Mouse (Mus musculus): ENCODE results near the gene Hpgds. TPM values are rescaled to one million over a fixed set of nuclear protein-coding genes. Genes with fewer than 3 reads are reported as not detected.
A peak's percentile ranks its signal among the peaks of the same experiment; 100 is the strongest.

Gene Hpgds
- polyA plus RNA-seq (2015; fragmentation: Nextera tagmentation; extraction: Ambion mirVana) = 5.7 and 6.2 TPM in 2 replicates

DNA sequence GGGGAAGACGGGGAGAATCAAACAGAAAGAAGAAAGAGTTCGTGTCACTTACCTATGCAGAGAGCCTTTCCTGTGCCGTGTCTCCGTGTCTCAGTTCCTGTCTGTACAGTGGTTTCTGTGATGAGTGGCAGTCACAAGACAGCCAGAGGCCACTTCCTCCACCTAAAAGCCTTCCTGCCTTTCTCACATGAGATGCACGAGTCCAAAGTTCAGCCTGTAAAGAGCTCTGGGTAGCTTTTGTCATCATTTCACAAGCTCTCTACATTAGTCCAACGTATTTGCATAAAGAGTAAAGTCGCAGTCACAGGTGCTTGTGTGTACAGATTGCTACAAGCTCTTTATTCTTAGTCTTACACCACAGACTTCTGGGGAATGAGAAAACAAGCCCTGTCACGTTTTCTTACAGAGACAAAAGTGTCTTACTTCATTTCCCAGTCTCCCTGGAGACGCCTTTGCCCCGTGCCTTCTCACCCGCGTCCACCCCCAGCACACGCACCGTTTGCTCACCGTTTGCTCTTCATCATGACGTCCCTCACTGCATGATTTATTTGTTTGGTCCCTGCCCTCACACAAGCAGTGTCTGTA lies at the start of gene Hpgds:
Gene Hpgds (minus strand): TSS at position 288 of the 585 bp plus-strand sequence.
- Histone ChIP-seq H3K27ac (replicated peaks) (no peak within 1 kb of the TSS), H3K4me1 (replicated peaks; ENCODE audit: control insufficient read depth, insufficient read depth) (no peaks in the 10 kb centered on the region), H3K4me2 (replicated peaks; ENCODE audit: low read depth) (peak within 1 kb of the TSS; percentile 9; the same call in 1 of the 2 replicates), H3K27me3 (ENCODE audit: control insufficient read depth, insufficient read depth, low read length) (no peaks in the 10 kb centered on the region), H3K36me3 (ENCODE audit: control insufficient read depth, insufficient read depth, low read length) (no peaks in the 10 kb centered on the region), H3K4me3 (ENCODE audit: low read depth, low read length) (no peak within 1 kb of the TSS), H3K9me3 (ENCODE audit: control insufficient read depth, low read length) (no peaks in the 10 kb centered on the region), H3K9ac (ENCODE audit: low read length) (no peak within 1 kb of the TSS)
- no peak for TF ChIP-seq CTCF (IDR thresholded peaks at IDR 0.05; ENCODE audit: low read depth)
- no peak for TF ChIP-seq EP300 (optimal IDR thresholded peaks at IDR 0.05)
- WGBS = 28% methylated on average over 16 of the region's 16 CpGs
- DNase-seq (ENCODE audit: low spot score) (no peak), ATAC-seq (ENCODE audit: low FRiP score, low TSS enrichment) (peak; percentile 65)

- DNase-seq (ENCODE audit: low spot score) = no peak
- 51% methylated on average over 5 of the region's 5 CpGs for WGBS
- H3K27me3 ChIP-seq (ENCODE audit: control insufficient read depth, insufficient read depth, low read length) = no peaks in the 10 kb centered on the region
These were observed 20.3 kb upstream of the Hpgds start for GRCm38 (mm10) chr6:65164977-65165376.

GRCm38 (mm10) chr6:65164137-65164536 lies 19.4 kb upstream of the Hpgds start:
- no peak for TF ChIP-seq EP300 (optimal IDR thresholded peaks at IDR 0.05)
- no peak for TF ChIP-seq CTCF (IDR thresholded peaks at IDR 0.05; ENCODE audit: low read depth)
- ATAC-seq (ENCODE audit: low FRiP score, low TSS enrichment) (no peak), DNase-seq (ENCODE audit: low spot score) (no peak)
- H3K4me3 ChIP-seq (ENCODE audit: low read depth, low read length) = no peak overlapping the region
- H3K4me2 ChIP-seq (replicated peaks; ENCODE audit: low read depth) = no peak overlapping the region
- no peaks in the 10 kb centered on the region for H3K4me1 ChIP-seq (replicated peaks; ENCODE audit: control insufficient read depth, insufficient read depth)
- H3K9ac ChIP-seq (ENCODE audit: low read length) = no peak overlapping the region
- 71% methylated on average over 6 of the region's 6 CpGs for WGBS
- H3K36me3 ChIP-seq (ENCODE audit: control insufficient read depth, insufficient read depth, low read length) = no peaks in the 10 kb centered on the region
- no peak overlapping the region for H3K27ac ChIP-seq (replicated peaks)
- no peaks in the 10 kb centered on the region for H3K27me3 ChIP-seq (ENCODE audit: control insufficient read depth, insufficient read depth, low read length)
- H3K9me3 ChIP-seq (ENCODE audit: control insufficient read depth, low read length) = no peaks in the 10 kb centered on the region

More at GRCm38 (mm10) chr6:65164977-65165376, 20.3 kb upstream of the Hpgds start:
- H3K27ac ChIP-seq (replicated peaks) = no peak overlapping the region
- no peak overlapping the region for H3K9ac ChIP-seq (ENCODE audit: low read length)
- no peaks in the 10 kb centered on the region for H3K4me1 ChIP-seq (replicated peaks; ENCODE audit: control insufficient read depth, insufficient read depth)
- H3K9me3 ChIP-seq (ENCODE audit: control insufficient read depth, low read length) = no peaks in the 10 kb centered on the region
- H3K4me3 ChIP-seq (ENCODE audit: low read depth, low read length) = no peak overlapping the region
- no peak for TF ChIP-seq CTCF (IDR thresholded peaks at IDR 0.05; ENCODE audit: low read depth)
- TF ChIP-seq EP300 (optimal IDR thresholded peaks at IDR 0.05) = no peak
- H3K4me2 ChIP-seq (replicated peaks; ENCODE audit: low read depth) = no peak overlapping the region
- no peaks in the 10 kb centered on the region for H3K36me3 ChIP-seq (ENCODE audit: control insufficient read depth, insufficient read depth, low read length)
- ATAC-seq (ENCODE audit: low FRiP score, low TSS enrichment) = no peak

DNA sequence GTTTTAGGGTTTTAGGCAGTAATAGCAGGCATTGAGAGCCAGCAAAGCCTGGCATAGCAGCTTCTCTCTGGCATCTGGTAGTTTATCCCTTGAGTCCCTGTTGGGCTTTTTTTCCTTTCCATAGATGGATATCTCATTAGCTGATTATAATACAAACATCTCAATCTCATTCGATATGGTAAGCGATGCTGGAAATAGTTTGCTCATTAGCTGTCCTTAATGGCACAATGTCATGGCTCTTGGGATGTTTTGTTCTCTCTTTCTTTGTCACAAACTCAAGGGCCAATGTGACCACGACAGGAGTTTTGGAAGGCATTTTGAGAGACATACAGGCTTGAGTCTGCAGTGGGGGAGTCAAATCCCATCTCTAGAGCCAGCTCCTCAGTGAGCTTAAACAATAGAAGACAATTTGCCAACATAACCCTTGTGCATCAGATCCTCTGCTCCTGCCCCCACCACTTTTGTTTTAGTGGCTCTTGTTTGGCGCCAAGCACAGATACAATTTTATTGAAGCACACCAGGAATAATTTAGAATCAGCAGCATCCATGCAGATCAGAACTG lies 14.8 kb upstream of the Hpgds start:
- 84% methylated on average over 4 of the region's 4 CpGs for WGBS
- ATAC-seq (ENCODE audit: low FRiP score, low TSS enrichment) (no peak), DNase-seq (ENCODE audit: low spot score) (no peak)
- H3K36me3 ChIP-seq (ENCODE audit: control insufficient read depth, insufficient read depth, low read length) = no peaks in the 10 kb centered on the region
- no peaks in the 10 kb centered on the region for H3K9me3 ChIP-seq (ENCODE audit: control insufficient read depth, low read length)
- H3K4me2 ChIP-seq (replicated peaks; ENCODE audit: low read depth) = no peak overlapping the region
- no peak overlapping the region for H3K27ac ChIP-seq (replicated peaks)
- TF ChIP-seq EP300 (optimal IDR thresholded peaks at IDR 0.05) (no peak), CTCF (IDR thresholded peaks at IDR 0.05; ENCODE audit: low read depth) (no peak)
- H3K27me3 ChIP-seq (ENCODE audit: control insufficient read depth, insufficient read depth, low read length) = no peaks in the 10 kb centered on the region
- no peaks in the 10 kb centered on the region for H3K4me1 ChIP-seq (replicated peaks; ENCODE audit: control insufficient read depth, insufficient read depth)
- no peak overlapping the region for H3K4me3 ChIP-seq (ENCODE audit: low read depth, low read length)
- no peak overlapping the region for H3K9ac ChIP-seq (ENCODE audit: low read length)

GRCm38 (mm10) chr6:65157042-65157441 lies 12.3 kb upstream of the Hpgds start:
- ATAC-seq (ENCODE audit: low FRiP score, low TSS enrichment) (no peak), DNase-seq (ENCODE audit: low spot score) (no peak)
- Histone ChIP-seq H3K36me3 (ENCODE audit: control insufficient read depth, insufficient read depth, low read length) (no peaks in the 10 kb centered on the region), H3K9me3 (ENCODE audit: control insufficient read depth, low read length) (no peaks in the 10 kb centered on the region), H3K27me3 (ENCODE audit: control insufficient read depth, insufficient read depth, low read length) (no peaks in the 10 kb centered on the region), H3K9ac (ENCODE audit: low read length) (no peak overlapping the region), H3K4me2 (replicated peaks; ENCODE audit: low read depth) (no peak overlapping the region), H3K4me3 (ENCODE audit: low read depth, low read length) (no peak overlapping the region), H3K27ac (replicated peaks) (no peak overlapping the region), H3K4me1 (replicated peaks; ENCODE audit: control insufficient read depth, insufficient read depth) (no peaks in the 10 kb centered on the region)
- WGBS = 90% methylated on average over 4 of the region's 4 CpGs
- no peak for TF ChIP-seq CTCF (IDR thresholded peaks at IDR 0.05; ENCODE audit: low read depth)
- TF ChIP-seq EP300 (optimal IDR thresholded peaks at IDR 0.05) = no peak

GRCm38 (mm10) chr6:65153570-65153969 lies 8.9 kb upstream of the Hpgds start:
- ATAC-seq (ENCODE audit: low FRiP score, low TSS enrichment) (no peak), DNase-seq (ENCODE audit: low spot score) (no peak)
- H3K9me3 ChIP-seq (ENCODE audit: control insufficient read depth, low read length) = no peaks in the 10 kb centered on the region
- H3K27ac ChIP-seq (replicated peaks) = no peak overlapping the region
- H3K4me2 ChIP-seq (replicated peaks; ENCODE audit: low read depth) = no peak overlapping the region
- no peak overlapping the region for H3K9ac ChIP-seq (ENCODE audit: low read length)
- peaks cover 2% of the 10 kb centered on the region; the same call in 1 of the 2 replicates for H3K4me1 ChIP-seq (replicated peaks; ENCODE audit: control insufficient read depth, insufficient read depth)
- no peaks in the 10 kb centered on the region for H3K36me3 ChIP-seq (ENCODE audit: control insufficient read depth, insufficient read depth, low read length)
- no peaks in the 10 kb centered on the region for H3K27me3 ChIP-seq (ENCODE audit: control insufficient read depth, insufficient read depth, low read length)
- TF ChIP-seq CTCF (IDR thresholded peaks at IDR 0.05; ENCODE audit: low read depth) = no peak
- no peak for TF ChIP-seq EP300 (optimal IDR thresholded peaks at IDR 0.05)
- 72% methylated on average over 3 of the region's 3 CpGs for WGBS
- no peak overlapping the region for H3K4me3 ChIP-seq (ENCODE audit: low read depth, low read length)
